Mouse (Mus musculus) bone marrow, adult 2 months (tissue): ENCODE results near the gene Cdc42ep1.

Experiments used
- CTCF ChIP-seq: fragments of 200-500 bp; IDR thresholded peaks from 2 replicates; pipeline ENCODE4 v1.5.1; 2011; ENCODE audit warnings: low read length, control low read depth; ENCODE audit not compliant: control insufficient read depth, insufficient read depth
- POLR2A ChIP-seq: fragments of 200-500 bp; IDR thresholded peaks from 2 replicates; pipeline ENCODE4 v1.6.1; 2011; ENCODE audit warnings: low read depth, mild to moderate bottlenecking, control low read depth, low read length, borderline replicate concordance; ENCODE audit not compliant: control insufficient read depth

DNA sequence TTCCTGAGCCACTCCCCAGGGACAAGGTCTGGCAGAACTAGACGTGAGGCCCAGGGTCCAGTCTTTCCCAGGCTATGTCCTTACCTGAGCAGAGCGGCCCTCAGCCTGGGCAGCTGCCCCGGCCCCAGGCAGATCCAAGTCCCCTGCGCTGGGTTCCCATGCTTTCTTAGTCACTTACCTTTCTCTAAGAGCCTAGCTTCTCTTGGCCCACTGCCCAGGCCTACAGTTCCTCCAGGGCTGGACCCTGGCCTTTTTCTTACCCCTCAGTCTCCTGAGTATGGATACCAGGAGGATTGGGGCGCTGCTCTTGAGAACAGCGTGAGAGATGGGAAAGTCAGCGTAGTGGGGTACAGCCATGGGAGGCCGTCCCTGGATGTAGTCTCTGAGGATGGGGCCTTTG, 38.0 kb downstream of the Cdc42ep1 start:
- TF ChIP-seq CTCF (no peak), POLR2A (no peak)
